Mouse (Mus musculus) lung, adult 2 months (tissue): ENCODE results near the gene Tmem150a.

ENCODE experiments used
- CTCF ChIP-seq: fragments of 200-500 bp; IDR thresholded peaks from 2 replicates; pipeline ENCODE4 v1.5.1; 2011; ENCODE audit warnings: mild to moderate bottlenecking, low read length, control low read depth; ENCODE audit not compliant: insufficient read depth
- POLR2A ChIP-seq: fragments of 200-500 bp; IDR thresholded peaks from 2 replicates; pipeline ENCODE4 v1.6.1; 2011; ENCODE audit warnings: low read depth, mild to moderate bottlenecking, control low read depth, low read length, borderline replicate concordance; ENCODE audit errors: extremely low read depth

GRCm38 (mm10) chr6:72329019-72329418 lies 26.2 kb upstream of the Tmem150a start:
- TF ChIP-seq CTCF (no peak), POLR2A (no peak)
